Mouse (Mus musculus): ENCODE data around the gene Cox4i1. TPM values are rescaled to one million over a fixed set of nuclear protein-coding genes. Genes with fewer than 3 reads are reported as not detected.

Gene Cox4i1
- polyA plus RNA-seq, 1 experiment from 2014 or later = 950 TPM

GRCm38 (mm10) chr8:120685591-120685990, 17.6 kb downstream of the Cox4i1 start:
- Histone ChIP-seq H3K9ac (no peak overlapping the region), H3K4me2 (replicated peaks) (no peak overlapping the region), H3K27me3 (replicated peaks) (peaks cover 7% of the 10 kb centered on the region; the same call in 1 of the 2 replicates), H3K9me3 (no peaks in the 10 kb centered on the region), H3K4me1 (no peaks in the 10 kb centered on the region), H3K27ac (no peak overlapping the region), H3K36me3 (no peaks in the 10 kb centered on the region), H3K4me3 (no peak overlapping the region)
- no peak for ATAC-seq (ENCODE audit: low FRiP score, low read depth)
- WGBS = 86% methylated on average over 8 of the region's 8 CpGs

GRCm38 (mm10) chr8:120686051-120686450, 18.0 kb downstream of the Cox4i1 start:
- no peak overlapping the region for H3K27ac ChIP-seq
- peaks cover 6% of the 10 kb centered on the region; the same call in 1 of the 2 replicates for H3K27me3 ChIP-seq (replicated peaks)
- WGBS = 91% methylated on average over 13 of the region's 13 CpGs
- H3K4me1 ChIP-seq = no peaks in the 10 kb centered on the region
- no peak overlapping the region for H3K9ac ChIP-seq
- H3K4me3 ChIP-seq = no peak overlapping the region
- ATAC-seq (ENCODE audit: low FRiP score, low read depth) = no peak
- H3K4me2 ChIP-seq (replicated peaks) = no peak overlapping the region
- no peaks in the 10 kb centered on the region for H3K9me3 ChIP-seq
- H3K36me3 ChIP-seq = no peaks in the 10 kb centered on the region

GRCm38 (mm10) chr8:120686576-120686975, 18.6 kb downstream of the Cox4i1 start:
- Histone ChIP-seq H3K4me2 (replicated peaks) (no peak overlapping the region), H3K9me3 (no peaks in the 10 kb centered on the region), H3K4me1 (no peaks in the 10 kb centered on the region), H3K36me3 (no peaks in the 10 kb centered on the region), H3K27ac (no peak overlapping the region), H3K27me3 (replicated peaks) (peaks cover 3% of the 10 kb centered on the region; the same call in 1 of the 2 replicates), H3K4me3 (no peak overlapping the region), H3K9ac (no peak overlapping the region)
- no peak for ATAC-seq (ENCODE audit: low FRiP score, low read depth)
- 86% methylated on average over 5 of the region's 5 CpGs for WGBS

DNA sequence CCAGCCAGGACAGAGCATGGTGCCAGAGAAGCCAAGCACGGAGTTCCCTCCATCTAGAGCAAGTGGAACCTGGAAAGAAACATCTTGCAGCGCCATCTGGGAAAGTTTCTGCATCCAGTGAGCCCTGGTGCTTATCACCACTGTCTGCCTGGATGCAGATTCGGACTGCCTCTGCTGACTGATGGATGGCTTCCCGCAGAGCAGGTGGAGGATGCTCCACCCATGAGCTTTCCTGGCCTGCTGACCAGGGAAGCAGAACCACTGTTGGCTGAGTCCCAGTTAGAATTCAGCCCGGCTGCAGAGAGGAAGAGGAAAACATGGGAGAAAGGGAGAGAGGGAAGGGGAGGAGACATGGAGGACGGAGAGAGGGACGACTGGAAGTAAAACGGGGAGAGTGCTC, 19.8 kb downstream of the Cox4i1 start:
- WGBS = 77% methylated on average over 8 of the region's 8 CpGs
- Histone ChIP-seq H3K27me3 (replicated peaks) (peaks cover 3% of the 10 kb centered on the region; the same call in 1 of the 2 replicates), H3K4me2 (replicated peaks) (no peak overlapping the region), H3K9me3 (no peaks in the 10 kb centered on the region), H3K27ac (no peak overlapping the region), H3K4me1 (no peaks in the 10 kb centered on the region), H3K9ac (no peak overlapping the region), H3K4me3 (no peak overlapping the region), H3K36me3 (no peaks in the 10 kb centered on the region)
- ATAC-seq (ENCODE audit: low FRiP score, low read depth) = no peak

DNA sequence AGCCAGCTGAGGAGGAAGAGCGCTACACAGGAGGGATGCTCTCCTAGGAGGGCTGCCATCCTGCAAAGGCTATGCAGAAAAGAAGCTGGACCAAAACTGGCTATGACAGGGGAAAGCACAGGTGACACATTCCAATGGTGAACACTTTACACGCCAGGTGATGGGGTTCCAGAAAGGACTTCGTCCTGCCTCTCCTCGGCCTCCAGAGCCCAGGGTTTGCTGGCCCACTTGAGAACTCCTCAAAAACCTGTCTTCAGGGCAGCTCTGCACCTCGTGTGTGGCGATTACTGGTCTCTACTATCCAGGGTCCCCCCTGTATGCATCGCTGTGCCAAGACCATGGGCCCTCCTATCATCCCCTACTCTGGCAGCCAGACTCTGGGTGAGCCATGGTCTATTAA, 20.5 kb downstream of the Cox4i1 start:
- Histone ChIP-seq H3K36me3 (no peaks in the 10 kb centered on the region), H3K27ac (no peak overlapping the region), H3K4me3 (no peak overlapping the region), H3K27me3 (replicated peaks) (0 out of 2 replicates have a peak, but pooled peaks cover 3% of the 10 kb centered on the region), H3K9ac (no peak overlapping the region), H3K4me1 (no peaks in the 10 kb centered on the region), H3K9me3 (no peaks in the 10 kb centered on the region), H3K4me2 (replicated peaks) (no peak overlapping the region)
- WGBS = 93% methylated on average over 7 of the region's 7 CpGs
- no peak for ATAC-seq (ENCODE audit: low FRiP score, low read depth)

- Histone ChIP-seq H3K36me3 (no peaks in the 10 kb centered on the region), H3K4me2 (replicated peaks) (no peak overlapping the region), H3K9me3 (no peaks in the 10 kb centered on the region; the same call in 1 of the 2 replicates), H3K4me3 (no peak overlapping the region), H3K4me1 (no peaks in the 10 kb centered on the region), H3K27ac (no peak overlapping the region), H3K9ac (no peak overlapping the region), H3K27me3 (replicated peaks) (no peaks in the 10 kb centered on the region)
- 69% methylated on average over 4 of the region's 4 CpGs for WGBS
- ATAC-seq (ENCODE audit: low FRiP score, low read depth) = no peak
Observed at GRCm38 (mm10) chr8:120692934-120693333, 24.9 kb downstream of the Cox4i1 start.

GRCm38 (mm10) chr8:120693861-120694493, 26.0 kb downstream of the Cox4i1 start:
- Histone ChIP-seq H3K9ac (no peak overlapping the region), H3K4me2 (replicated peaks) (no peak overlapping the region), H3K27ac (no peak overlapping the region), H3K4me1 (no peaks in the 10 kb centered on the region), H3K9me3 (no peaks in the 10 kb centered on the region; the same call in 1 of the 2 replicates), H3K4me3 (no peak overlapping the region), H3K36me3 (no peaks in the 10 kb centered on the region), H3K27me3 (replicated peaks) (no peaks in the 10 kb centered on the region)
- WGBS = 48% methylated on average over 22 of the region's 22 CpGs
- no peak for ATAC-seq (ENCODE audit: low FRiP score, low read depth)

GRCm38 (mm10) chr8:120696401-120697153, 28.6 kb downstream of the Cox4i1 start:
- Histone ChIP-seq H3K27ac (no peak overlapping the region), H3K4me2 (replicated peaks) (no peak overlapping the region), H3K4me3 (no peak overlapping the region), H3K36me3 (no peaks in the 10 kb centered on the region), H3K9me3 (no peaks in the 10 kb centered on the region; the same call in 1 of the 2 replicates), H3K9ac (no peak overlapping the region), H3K27me3 (replicated peaks) (no peaks in the 10 kb centered on the region), H3K4me1 (no peaks in the 10 kb centered on the region)
- 66% methylated on average over 13 of the region's 13 CpGs for whole genome bisulfite sequencing
- no peak for ATAC-seq (ENCODE audit: low FRiP score, low read depth)

DNA sequence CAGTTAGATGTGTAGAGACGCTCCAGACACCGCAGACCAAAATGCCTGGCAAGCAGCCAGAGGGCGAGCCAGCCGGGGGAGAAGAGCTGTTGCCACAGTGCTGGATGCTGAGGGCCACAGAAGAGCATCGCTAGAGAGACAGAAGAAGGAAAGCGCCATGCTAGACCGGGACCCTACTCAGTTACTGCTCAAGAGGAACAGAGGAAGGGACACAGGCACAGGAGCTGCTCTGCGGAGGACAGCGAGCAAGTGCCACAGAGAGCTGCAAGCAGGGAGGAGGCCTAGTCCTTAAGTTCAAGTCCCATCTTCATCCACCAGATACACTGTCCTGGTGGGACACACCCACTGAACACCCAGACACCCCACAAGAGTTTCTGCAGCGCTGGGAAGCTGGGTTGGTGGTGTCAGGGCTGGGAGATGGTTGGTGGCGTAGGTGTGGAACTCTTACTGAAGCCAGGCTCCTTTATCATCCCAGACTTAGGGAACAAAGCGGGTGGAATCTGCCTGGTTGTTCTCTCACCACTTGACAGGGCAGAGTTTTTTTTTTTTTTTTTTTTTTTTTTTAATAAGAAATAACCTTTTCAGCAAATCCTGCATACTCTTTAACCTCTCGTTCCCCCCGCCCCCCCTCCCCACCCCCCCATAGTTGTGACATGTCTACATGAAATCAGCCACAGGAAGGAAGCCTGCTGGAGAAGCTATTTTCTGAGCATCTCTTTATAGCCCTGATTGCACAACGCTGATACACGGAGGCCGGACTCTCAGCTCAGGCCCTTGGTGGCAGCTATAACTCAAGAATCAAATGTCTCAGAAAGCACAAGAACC, 29.3 kb downstream of the Cox4i1 start:
- H3K27ac ChIP-seq = no peak overlapping the region
- no peak overlapping the region for H3K9ac ChIP-seq
- 80% methylated on average over 17 of the region's 17 CpGs for WGBS
- H3K4me1 ChIP-seq = no peaks in the 10 kb centered on the region
- H3K4me2 ChIP-seq (replicated peaks) = no peak overlapping the region
- H3K36me3 ChIP-seq = no peaks in the 10 kb centered on the region
- H3K4me3 ChIP-seq = no peak overlapping the region
- no peaks in the 10 kb centered on the region for H3K27me3 ChIP-seq (replicated peaks)
- no peaks in the 10 kb centered on the region; the same call in 1 of the 2 replicates for H3K9me3 ChIP-seq
- ATAC-seq (ENCODE audit: low FRiP score, low read depth) = no peak

DNA sequence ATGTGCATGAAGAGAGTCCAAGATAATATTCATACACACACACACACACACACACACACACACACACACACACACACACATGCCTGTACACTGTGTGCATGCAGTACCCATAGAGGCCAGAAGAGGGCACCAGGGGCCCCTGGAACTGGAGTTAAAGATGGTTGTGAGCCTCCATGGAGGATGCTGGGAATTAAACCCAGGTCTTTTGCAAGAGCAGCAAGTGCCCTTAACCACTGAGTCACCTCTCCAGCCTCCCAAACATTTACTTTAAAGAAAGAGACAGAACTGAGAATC, 29.9 kb downstream of the Cox4i1 start:
- Histone ChIP-seq H3K4me3 (no peak overlapping the region), H3K4me2 (replicated peaks) (no peak overlapping the region), H3K9ac (no peak overlapping the region), H3K36me3 (no peaks in the 10 kb centered on the region), H3K9me3 (no peaks in the 10 kb centered on the region; the same call in 1 of the 2 replicates), H3K4me1 (no peaks in the 10 kb centered on the region), H3K27ac (no peak overlapping the region), H3K27me3 (replicated peaks) (no peaks in the 10 kb centered on the region)
- no peak for ATAC-seq (ENCODE audit: low FRiP score, low read depth)

DNA sequence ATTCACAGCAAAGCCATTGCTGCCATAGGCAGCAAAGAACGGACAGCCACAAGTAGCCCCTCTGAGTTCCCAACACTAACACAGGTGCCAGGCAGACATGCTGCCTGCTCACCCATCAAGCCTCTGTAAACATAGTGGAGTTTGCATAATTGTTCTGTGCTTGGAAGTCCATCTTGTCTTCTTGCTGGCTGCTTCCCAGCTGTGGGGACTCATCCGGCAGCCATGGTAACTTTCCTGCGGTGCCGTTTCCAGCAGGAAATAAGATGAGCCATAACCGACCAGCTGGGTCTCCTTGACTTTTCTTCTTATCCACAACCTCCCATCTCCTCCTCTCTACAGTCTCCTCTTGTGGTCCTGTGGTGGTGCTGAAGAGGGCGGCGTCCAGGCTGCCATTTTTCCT, 30.4 kb downstream of the Cox4i1 start:
- no peak overlapping the region for H3K4me2 ChIP-seq (replicated peaks)

DNA sequence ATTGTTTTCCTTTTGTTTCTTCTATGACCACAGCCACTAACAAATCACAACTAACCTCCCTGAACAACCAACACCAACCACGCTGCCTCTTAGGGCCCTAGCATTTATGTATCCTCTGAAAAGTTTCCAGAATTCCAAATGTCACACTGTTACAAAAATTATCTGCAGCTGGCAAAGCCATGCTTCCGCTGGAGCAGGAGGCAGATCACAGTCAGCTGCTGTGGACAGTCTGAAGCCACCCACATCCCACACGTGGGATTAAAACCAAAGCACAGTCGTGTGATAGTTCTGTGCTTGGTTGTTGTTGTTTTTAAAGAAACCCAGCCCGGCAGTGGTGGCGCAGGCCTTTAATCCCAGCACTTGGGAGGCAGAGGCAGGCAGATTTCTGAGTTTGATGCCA, 31.1 kb downstream of the Cox4i1 start:
- Histone ChIP-seq H3K27me3 (replicated peaks) (no peaks in the 10 kb centered on the region), H3K4me3 (no peak overlapping the region), H3K36me3 (no peaks in the 10 kb centered on the region), H3K9ac (no peak overlapping the region), H3K9me3 (no peaks in the 10 kb centered on the region; the same call in 1 of the 2 replicates), H3K4me1 (no peaks in the 10 kb centered on the region), H3K4me2 (replicated peaks) (no peak overlapping the region), H3K27ac (no peak overlapping the region)
- no peak for ATAC-seq (ENCODE audit: low FRiP score, low read depth)
- WGBS = 83% methylated on average over 6 of the region's 6 CpGs

More for the DNA sequence above, 30.4 kb downstream of the Cox4i1 start:
- Histone ChIP-seq H3K9me3 (no peaks in the 10 kb centered on the region; the same call in 1 of the 2 replicates), H3K36me3 (no peaks in the 10 kb centered on the region), H3K4me3 (no peak overlapping the region), H3K9ac (no peak overlapping the region), H3K27ac (no peak overlapping the region), H3K4me1 (no peaks in the 10 kb centered on the region), H3K27me3 (replicated peaks) (no peaks in the 10 kb centered on the region)
- no peak for ATAC-seq (ENCODE audit: low FRiP score, low read depth)
- WGBS = 90% methylated on average over 7 of the region's 7 CpGs

Measured in neural tube, embryonic 12.5 days (tissue).